Mouse (Mus musculus): ENCODE results near the gene Shc3. TPM values are rescaled to one million over a fixed set of nuclear protein-coding genes. Genes with fewer than 3 reads are reported as not detected.

Gene Shc3
- total and polyA plus RNA-seq, 3 experiments: 0.15 to 0.40 TPM; not detected in 1

DNA sequence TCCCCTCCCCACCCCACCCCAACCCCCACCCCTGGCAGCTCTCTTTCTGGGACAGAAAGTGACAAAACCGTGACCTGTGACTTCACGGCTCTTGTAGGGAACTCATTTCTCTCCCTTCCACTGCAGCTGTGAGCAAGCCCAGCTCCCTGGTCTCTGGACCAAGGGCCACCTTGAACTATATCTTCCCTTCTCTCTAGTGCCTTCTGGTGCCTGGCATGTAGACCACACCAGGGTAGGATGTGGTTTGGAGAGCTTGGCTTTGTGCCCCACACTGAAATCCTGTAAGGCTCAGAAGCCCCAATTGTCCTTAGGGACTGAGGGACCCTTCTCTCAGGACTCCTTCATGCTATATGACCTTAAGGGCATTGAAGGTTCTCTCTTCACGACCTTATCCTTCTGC lies 135.8 kb downstream of the Shc3 start:
- Histone ChIP-seq H3K36me3 (replicated peaks in 1 of 2; ENCODE audit: control insufficient read depth in 1 of 2, insufficient read depth in 1 of 2, low read length in 1 of 2) (no peaks in the 10 kb centered on the region), H3K27ac (ENCODE audit: insufficient read depth, low read depth) (no peak overlapping the region), H3K4me1 (ENCODE audit: control insufficient read depth in 1 of 2, insufficient read depth in 2 of 2) (peaks cover 0 to 6% of the 10 kb centered on the region in 2 experiments; a peak in 2 of 4 replicates), H3K79me2 (replicated peaks; ENCODE audit: control insufficient read depth, extremely low read depth, insufficient read depth, poor library complexity, severe bottlenecking) (no peaks in the 10 kb centered on the region), H3K9ac (ENCODE audit: insufficient read depth, low read depth) (no peak overlapping the region), H3K27me3 (replicated peaks) (peaks cover 2% of the 10 kb centered on the region), H3K4me2 (ENCODE audit: insufficient read depth, low read depth, poor library complexity, severe bottlenecking) (no peak overlapping the region), H3K4me3 (replicated peaks in 1 of 3; ENCODE audit: low read depth in 2 of 3, low read length in 2 of 3, poor library complexity in 1 of 3) (no peak overlapping the region), H3K9me3 (replicated peaks; ENCODE audit: low read length) (no peaks in the 10 kb centered on the region)
- DNase-seq (ENCODE audit: extremely low read depth): no peak
- dilution Hi-C loops (cut with MboI; ENCODE audit: extremely low pct_ligation_motif_present, extremely low pct_unique_long_range_greater_than_20kb, low sequenced_read_pairs) (no loop called here), in situ Hi-C loops (cut with MboI; ENCODE audit: low pct_ligation_motif_present, low pct_unique_long_range_greater_than_20kb, low sequenced_read_pairs) (no loop called here)
- TF ChIP-seq ZMIZ1 (IDR thresholded peaks at IDR 0.05; ENCODE audit: low read depth, low read length) (no peak), USF1 (IDR thresholded peaks at IDR 0.05; ENCODE audit: low read depth, low read length) (no peak), IRF4 (IDR thresholded peaks at IDR 0.05; ENCODE audit: low read depth, low read length) (no peak), CTCF (conservative IDR thresholded peaks at IDR 0.05 in 1 of 2, IDR thresholded peaks at IDR 0.05 in 1 of 2; ENCODE audit: low read depth in 2 of 2, low read length in 2 of 2) (no peak), RCOR1 (conservative IDR thresholded peaks at IDR 0.05; ENCODE audit: low read depth, low read length) (no peak), GABPA (IDR thresholded peaks at IDR 0.05; ENCODE audit: insufficient replicate concordance, low read depth, low read length) (no peak), RAD21 (IDR thresholded peaks at IDR 0.05; ENCODE audit: low read depth, low read length) (no peak), KAT2A (IDR thresholded peaks at IDR 0.05; ENCODE audit: insufficient replicate concordance, low read length) (no peak), CHD2 (IDR thresholded peaks at IDR 0.05; ENCODE audit: low read length) (no peak), JUN (IDR thresholded peaks at IDR 0.05; ENCODE audit: insufficient read depth, low read depth, low read length) (no peak), BHLHE40 (IDR thresholded peaks at IDR 0.05; ENCODE audit: low read depth, low read length) (no peak), MAX (IDR thresholded peaks at IDR 0.05; ENCODE audit: low read length) (no peak), HCFC1 (IDR thresholded peaks at IDR 0.05; ENCODE audit: low read depth, low read length) (no peak), PAX5 (IDR thresholded peaks at IDR 0.05; ENCODE audit: low read length) (no peak)

DNA sequence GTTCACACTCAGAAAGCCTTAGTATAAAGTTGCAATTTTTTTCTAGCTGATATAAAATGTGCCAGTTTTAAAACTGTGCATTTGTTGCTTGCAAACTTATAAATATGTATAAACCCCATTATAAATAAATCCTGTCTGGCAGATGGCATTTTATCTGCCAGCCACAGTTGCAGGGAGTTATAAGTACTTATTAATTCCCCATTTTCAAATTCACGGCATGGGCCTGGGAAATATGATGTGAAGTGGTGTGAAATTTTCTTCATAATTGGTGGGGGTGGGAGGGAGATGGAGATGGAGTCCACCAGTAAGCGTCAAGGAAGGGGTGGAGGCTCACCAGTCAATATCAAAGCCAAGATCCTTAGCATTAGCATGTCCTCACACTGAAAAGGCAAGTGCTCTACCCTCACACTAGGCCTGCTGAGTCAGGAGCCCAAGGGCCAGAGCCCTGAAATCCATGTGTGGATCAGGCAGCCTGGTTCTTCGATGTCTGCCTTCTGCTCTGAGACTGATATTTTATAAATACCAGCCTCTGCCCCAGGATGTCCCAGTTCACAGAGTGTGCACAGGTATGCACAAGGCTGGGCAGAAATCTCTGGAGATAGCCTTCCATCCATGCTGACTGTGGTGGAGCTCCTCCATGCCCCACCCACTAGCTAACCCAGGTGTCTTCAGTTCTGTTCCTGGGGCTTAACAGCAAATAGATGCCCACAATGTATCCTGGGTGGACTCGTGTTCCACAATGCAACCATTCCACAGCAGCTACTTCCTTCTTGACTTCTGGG lies 143.4 kb downstream of the Shc3 start:
- Histone ChIP-seq H3K4me1 (ENCODE audit: control insufficient read depth in 1 of 2, insufficient read depth in 2 of 2) (peaks cover 3 to 16% of the 10 kb centered on the region in 2 experiments), H3K36me3 (replicated peaks in 1 of 2; ENCODE audit: control insufficient read depth in 1 of 2, insufficient read depth in 1 of 2, low read length in 1 of 2) (peaks cover 0 to 26% of the 10 kb centered on the region in 2 experiments), H3K4me2 (ENCODE audit: insufficient read depth, low read depth, poor library complexity, severe bottlenecking) (no peak overlapping the region), H3K4me3 (replicated peaks in 1 of 3; ENCODE audit: low read depth in 2 of 3, low read length in 2 of 3, poor library complexity in 1 of 3) (no peak overlapping the region), H3K27me3 (replicated peaks) (no peaks in the 10 kb centered on the region), H3K27ac (ENCODE audit: insufficient read depth, low read depth) (no peak overlapping the region), H3K9me3 (replicated peaks; ENCODE audit: low read length) (no peaks in the 10 kb centered on the region), H3K79me2 (replicated peaks; ENCODE audit: control insufficient read depth, extremely low read depth, insufficient read depth, poor library complexity, severe bottlenecking) (no peaks in the 10 kb centered on the region), H3K9ac (ENCODE audit: insufficient read depth, low read depth) (no peak overlapping the region)
- TF ChIP-seq JUND (conservative IDR thresholded peaks at IDR 0.05; ENCODE audit: low read depth, low read length): no peak
- TF ChIP-seq POLR2AphosphoS2 (IDR thresholded peaks at IDR 0.05; ENCODE audit: low read depth, low read length): no peak
- no peak for TF ChIP-seq POLR2A (IDR thresholded peaks at IDR 0.05; ENCODE audit: low read depth, low read length)
- TF ChIP-seq MEF2A (IDR thresholded peaks at IDR 0.05; ENCODE audit: borderline replicate concordance, low read depth, low read length): no peak
- no peak for TF ChIP-seq MAFK (IDR thresholded peaks at IDR 0.05; ENCODE audit: insufficient replicate concordance, low read length)
- no peak for TF ChIP-seq MYC (IDR thresholded peaks at IDR 0.05; ENCODE audit: low read depth, low read length)
- TF ChIP-seq MXI1 (IDR thresholded peaks at IDR 0.05; ENCODE audit: low read depth, low read length): no peak
- no peak for TF ChIP-seq CHD2 (IDR thresholded peaks at IDR 0.05; ENCODE audit: low read length)
- TF ChIP-seq CHD1 (IDR thresholded peaks at IDR 0.05; ENCODE audit: low read depth, low read length): no peak
- TF ChIP-seq TCF12 (IDR thresholded peaks at IDR 0.05; ENCODE audit: low read depth, low read length): no peak
- TF ChIP-seq RCOR1 (conservative IDR thresholded peaks at IDR 0.05; ENCODE audit: low read depth, low read length): no peak
- dilution Hi-C loops (cut with MboI; ENCODE audit: extremely low pct_ligation_motif_present, extremely low pct_unique_long_range_greater_than_20kb, low sequenced_read_pairs): no loop called here
- DNase-seq (ENCODE audit: extremely low read depth): no peak
- in situ Hi-C loops (cut with MboI; ENCODE audit: low pct_ligation_motif_present, low pct_unique_long_range_greater_than_20kb, low sequenced_read_pairs): loop anchor here (5.0 kb wide), 2 partner anchors 239 to 464 kb away; no protein-coding TSS in a partner anchor

Data from CH12.LX (cell line).